Mouse (Mus musculus): Measurements from ENCODE around the gene Adsl.
"Not testable (repeated sequence)": the region's sequence is repeated elsewhere in the genome, so short reads cannot be mapped to it uniquely, and the experiment has no call there.

The Adsl gene

DNA sequence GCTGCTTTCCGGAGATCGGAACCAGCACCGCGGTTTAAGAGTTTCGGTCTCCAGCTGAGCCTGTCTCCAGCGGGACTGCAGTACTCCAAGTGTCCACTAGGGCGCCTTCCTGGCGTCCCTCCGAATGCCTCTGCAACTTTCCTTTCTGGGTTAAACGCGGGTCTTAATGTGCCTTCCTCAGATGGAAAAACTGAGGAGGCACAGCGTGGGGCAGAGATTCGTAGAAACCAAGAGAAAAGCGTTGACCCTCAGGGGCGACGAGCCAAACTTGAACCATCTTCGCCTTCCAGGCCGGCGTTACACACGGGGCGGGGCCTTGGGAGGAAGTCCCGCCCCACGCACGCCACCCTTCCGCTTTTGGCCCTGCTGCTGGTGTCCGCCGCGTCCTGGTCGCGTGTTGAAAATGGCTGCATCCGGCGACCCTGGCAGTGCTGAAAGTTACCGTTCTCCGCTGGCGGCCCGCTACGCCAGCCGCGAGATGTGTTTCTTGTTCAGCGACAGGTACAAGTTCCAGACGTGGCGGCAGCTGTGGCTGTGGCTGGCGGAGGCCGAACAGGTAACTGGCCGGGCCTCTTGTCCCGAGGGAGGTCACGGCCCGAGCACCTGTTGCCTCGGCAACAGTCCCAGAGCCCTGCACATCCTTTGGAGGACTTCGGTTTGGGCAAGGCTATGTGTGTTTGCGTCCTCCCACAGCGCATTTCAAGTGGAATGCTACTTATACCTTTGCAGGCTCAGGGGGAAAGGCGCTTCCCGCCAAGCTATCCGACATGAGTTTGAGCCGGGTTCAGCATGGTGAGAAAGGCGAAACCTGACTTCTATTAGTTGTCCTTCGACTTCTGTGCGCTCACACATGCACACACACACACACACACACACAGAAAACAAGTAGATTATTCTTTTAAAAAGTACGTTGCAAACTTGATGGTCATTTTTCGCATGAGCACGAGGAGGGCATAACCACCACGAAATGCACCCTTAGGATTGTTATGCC, at the start of gene Adsl:
Adsl (plus strand) TSS at position 346 of the 991 bp plus-strand sequence.
- DNase-seq (ENCODE audit: low read depth, low spot score): peak; percentile 93

DNA sequence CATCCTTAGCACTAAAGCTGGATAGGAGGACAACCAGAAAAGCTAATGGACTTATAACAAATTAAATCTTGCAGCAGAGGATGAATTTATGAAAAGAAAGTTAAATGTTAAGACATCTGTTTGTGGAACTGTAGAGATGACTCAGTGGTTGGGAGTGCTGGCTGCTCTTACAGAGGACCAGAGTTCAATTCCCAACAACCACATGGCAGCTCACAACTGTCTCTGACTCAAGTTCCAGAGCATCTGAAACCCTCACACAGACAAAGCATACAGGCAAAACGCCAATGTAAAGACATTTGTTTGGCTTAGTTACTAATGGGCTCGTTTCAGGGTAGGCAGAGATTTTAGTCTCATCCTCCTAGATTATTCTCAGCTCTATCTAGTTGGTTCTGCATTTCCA, 48.5 kb upstream of the Adsl start:
- DNase-seq (ENCODE audit: low read depth, low spot score): no peak

DNA sequence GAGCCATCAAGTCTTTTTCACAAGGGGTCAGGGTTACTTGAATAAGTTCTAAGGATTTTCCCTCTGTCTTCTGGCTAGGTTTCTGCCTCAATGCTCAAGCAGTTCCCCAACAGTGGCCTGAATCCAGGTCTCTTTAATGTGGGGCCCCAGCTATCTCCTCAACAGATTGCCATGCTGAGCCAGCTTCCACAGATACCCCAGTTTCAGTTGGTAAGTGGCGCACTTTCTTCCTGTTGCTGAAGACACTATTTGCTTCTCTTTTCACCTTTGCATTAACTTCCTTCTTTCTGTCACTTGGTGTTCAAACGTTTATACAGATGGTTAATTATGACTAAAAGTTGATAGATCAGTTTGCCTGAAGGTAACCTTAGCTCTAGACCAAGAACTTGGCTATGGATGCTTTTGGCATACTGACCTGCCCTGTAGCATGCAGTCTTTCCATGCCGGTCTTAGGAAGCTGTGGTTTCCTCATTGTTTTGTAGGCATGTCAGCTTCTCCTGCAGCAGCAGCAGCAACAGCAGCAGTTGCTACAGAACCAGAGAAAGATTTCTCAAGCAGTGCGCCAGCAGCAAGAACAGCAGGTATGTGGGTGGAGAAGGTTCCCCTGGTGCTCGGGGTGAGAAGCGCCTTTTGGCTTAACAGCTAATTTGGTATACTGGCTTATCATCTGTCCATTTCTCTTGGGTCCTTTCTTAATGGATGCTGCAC, 46.3 kb upstream of the Adsl start:
- no peak for DNase-seq (ENCODE audit: low read depth, low spot score)

DNA sequence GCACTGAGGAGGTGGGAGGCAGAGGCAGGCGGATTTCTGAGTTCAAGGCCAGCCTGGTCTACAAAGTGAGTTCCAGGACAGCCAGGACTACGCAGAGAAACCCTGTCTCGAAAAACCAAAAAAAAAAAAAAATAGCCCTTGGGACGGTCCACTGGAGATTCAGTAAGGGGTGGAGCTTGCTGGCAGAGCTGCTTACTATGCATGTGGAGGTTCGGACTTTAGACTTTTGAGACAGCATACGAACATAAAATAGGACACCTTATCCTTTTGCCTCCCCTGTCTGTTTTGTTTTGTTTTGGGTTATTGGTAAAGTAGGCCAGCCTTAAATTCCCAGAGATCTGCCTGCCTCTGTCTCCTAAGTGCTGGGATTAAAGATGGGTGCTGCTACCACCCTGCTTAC, 43.5 kb upstream of the Adsl start:
- not testable (repeated sequence) for DNase-seq (ENCODE audit: low read depth, low spot score)

DNA sequence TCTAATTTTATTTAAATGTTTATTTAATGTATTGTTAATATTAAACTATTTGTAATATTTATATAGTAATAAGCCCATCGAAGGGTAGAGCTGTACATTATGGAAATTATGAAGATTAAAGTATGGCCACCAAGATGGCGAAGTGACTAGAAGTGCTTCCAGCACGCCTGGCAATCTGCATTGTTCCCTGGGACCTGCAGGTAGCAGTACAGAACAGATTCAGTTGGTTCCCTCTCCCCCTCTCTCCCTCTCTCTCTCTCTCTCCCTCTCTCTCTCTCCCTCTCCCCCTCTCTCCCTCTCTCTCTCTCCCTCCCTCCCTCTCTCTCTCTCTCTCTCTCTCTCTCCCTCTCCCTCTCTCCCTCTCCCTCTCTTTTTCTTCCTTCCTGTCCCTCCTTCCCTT, 38.1 kb upstream of the Adsl start:
- DNase-seq (ENCODE audit: low read depth, low spot score): no peak

- no peak for DNase-seq (ENCODE audit: low read depth, low spot score)
Observed at GRCm38 (mm10) chr15:80910790-80911531, 37.3 kb upstream of the Adsl start.

GRCm38 (mm10) chr15:80912175-80912574, 36.1 kb upstream of the Adsl start:
- no peak for DNase-seq (ENCODE audit: low read depth, low spot score)

- no peak for DNase-seq (ENCODE audit: low read depth, low spot score)
Observed at GRCm38 (mm10) chr15:80913803-80914202, 34.5 kb upstream of the Adsl start.

- no peak for DNase-seq (ENCODE audit: low read depth, low spot score)
Observed at GRCm38 (mm10) chr15:80915850-80916249, 32.4 kb upstream of the Adsl start.

DNA sequence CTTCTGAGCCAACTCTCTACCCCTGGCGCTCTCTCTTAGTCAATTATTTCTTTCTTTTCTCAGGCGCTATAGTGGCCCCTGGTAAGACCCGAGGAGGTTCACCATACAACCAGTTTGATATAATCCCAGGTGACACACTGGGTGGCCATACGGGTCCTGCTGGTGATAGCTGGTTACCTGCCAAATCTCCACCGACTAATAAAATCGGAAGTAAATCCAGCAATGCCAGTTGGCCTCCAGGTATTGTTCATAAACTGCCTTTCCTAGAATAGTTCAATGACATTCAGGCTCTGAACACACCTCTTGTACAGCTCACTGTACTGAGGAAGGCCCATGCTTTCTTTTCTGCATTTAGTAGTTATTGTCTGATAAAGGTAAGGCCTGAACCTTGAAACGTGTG, 31.7 kb upstream of the Adsl start:
- no peak for DNase-seq (ENCODE audit: low read depth, low spot score)

DNA sequence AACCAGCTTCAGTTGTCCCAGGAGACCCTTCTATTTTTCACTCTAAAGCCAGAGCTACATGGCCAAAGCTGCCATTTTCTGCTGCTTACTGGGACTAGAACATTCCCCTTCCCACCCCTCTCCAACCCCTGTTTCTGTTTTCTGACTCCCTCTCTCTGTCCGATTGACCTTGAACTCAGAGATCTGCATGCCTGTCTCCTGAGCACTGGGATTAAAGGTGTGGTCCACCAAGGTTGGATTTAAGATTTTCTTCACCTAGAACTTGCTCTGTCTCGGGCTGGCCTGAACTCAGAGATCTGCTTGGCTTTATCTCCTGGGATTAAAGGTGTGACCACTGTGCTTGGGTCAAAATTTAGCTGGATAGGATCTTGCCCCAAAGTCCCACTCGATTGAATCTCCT, 27.9 kb upstream of the Adsl start:
- DNase-seq (ENCODE audit: low read depth, low spot score): no peak

GRCm38 (mm10) chr15:80921781-80922180, 26.5 kb upstream of the Adsl start:
- peak; percentile 61 for DNase-seq (ENCODE audit: low read depth, low spot score)

DNA sequence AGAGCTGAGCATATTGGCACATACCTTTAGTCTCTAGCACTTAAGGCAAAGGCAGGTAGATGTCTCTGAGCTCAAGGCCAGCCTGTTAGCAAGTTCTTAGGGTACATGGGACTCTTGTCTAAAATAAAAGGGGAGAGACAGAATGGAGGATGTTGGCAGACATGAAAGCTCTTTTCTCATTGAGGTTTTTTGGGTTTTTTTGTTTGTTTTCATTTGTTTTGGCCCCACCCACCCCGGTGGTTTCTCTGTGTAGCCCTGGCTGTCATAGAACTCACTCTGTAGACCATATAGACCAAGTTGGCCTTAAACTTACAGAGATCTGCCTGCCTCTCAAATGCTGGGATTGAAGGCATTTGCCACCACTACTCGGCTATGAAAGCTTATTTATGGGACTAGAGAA, 24.1 kb upstream of the Adsl start:
- no peak for DNase-seq (ENCODE audit: low read depth, low spot score)

- DNase-seq (ENCODE audit: low read depth, low spot score): peak; percentile 22
Observed at GRCm38 (mm10) chr15:80928811-80929355, 19.4 kb upstream of the Adsl start.

GRCm38 (mm10) chr15:80930048-80930571, 18.2 kb upstream of the Adsl start:
- DNase-seq (ENCODE audit: low read depth, low spot score): peak; percentile 81

- peak; percentile 60 for DNase-seq (ENCODE audit: low read depth, low spot score)
Observed at GRCm38 (mm10) chr15:80930676-80931320, 17.5 kb upstream of the Adsl start.

DNA sequence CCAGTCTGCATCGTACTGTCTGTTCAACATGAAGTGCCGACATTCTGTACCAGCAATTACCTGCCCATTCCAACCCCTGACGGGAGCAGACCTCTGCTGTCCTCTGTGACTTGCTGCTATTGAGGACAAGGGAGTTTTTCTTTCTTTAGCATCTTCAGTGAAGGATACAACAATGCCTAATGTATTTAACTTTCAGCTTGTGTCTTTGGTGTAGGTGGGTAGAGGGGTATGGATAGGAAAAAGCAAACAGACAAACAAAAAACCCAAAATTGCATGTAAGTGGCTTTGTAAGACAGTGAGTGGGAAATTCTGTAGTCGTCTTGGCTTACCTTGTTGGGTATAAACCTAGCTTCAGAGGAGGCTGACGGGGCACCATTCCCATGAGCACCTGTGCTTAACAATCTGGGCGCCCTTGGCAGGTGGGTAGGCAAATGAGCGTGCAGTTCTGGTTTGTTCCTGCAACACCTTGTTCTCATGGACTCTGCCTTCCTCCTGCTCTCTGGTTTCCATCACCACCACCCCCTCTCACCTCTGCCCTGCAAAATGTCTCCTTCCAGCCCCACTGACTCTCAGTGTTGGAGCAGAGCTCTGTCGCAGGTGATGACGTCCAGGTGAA, 16.8 kb upstream of the Adsl start:
- no peak for DNase-seq (ENCODE audit: low read depth, low spot score)

- no peak for DNase-seq (ENCODE audit: low read depth, low spot score)
Observed at GRCm38 (mm10) chr15:80934841-80935240, 13.4 kb upstream of the Adsl start.

DNA sequence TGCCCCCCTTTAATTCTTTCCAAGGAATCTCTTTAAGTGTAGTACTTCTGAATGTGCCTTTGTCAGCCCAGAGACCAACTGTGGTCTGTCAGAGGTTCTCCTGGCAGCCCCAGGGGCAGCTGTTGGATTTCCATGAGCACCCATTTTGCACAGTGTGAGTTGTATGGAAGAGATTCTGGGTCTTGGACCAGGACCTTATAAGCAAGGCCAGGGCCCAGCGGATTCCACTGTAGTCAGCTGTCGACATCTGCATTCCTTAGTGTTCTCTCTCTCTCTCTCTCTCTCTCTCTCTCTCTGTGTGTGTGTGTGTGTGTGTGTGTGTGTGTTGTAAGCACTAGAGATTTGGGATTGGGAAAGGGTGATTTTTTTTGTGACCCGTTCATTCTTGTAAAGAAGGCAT, 11.6 kb upstream of the Adsl start:
- no peak for DNase-seq (ENCODE audit: low read depth, low spot score)

DNA sequence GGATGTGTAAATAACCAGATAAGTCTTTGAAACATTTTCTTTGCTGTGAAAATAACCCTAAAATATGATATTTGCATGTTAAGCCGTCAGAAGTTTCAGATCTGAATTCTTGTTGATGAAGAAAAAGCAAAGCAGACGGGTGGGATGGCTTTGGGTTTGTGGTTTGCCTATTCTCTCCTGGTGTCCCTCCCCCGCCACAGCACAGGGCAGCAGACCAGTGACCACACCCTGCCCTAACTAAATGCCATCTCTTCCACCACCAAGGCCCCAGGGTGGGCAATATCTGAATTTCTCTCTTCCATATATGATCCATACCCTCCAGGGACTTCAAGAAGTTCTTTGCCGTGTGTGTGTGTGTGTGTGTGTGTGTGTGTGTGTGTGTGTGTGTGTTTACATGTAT, 9.7 kb upstream of the Adsl start:
- no peak for DNase-seq (ENCODE audit: low read depth, low spot score)

GRCm38 (mm10) chr15:80939401-80939800, 8.9 kb upstream of the Adsl start:
- DNase-seq (ENCODE audit: low read depth, low spot score): no peak
